Mouse (Mus musculus): ENCODE measurements at regions not wholly inside any gene's neighbourhood (a gene's known extent, or its start where the extent isn't known, plus 50 kb on each side); places are given as distances from the start of the nearest gene placed in this dataset.
"Not testable (repeated sequence)": the region's sequence is repeated elsewhere in the genome, so short reads cannot be mapped to it uniquely, and the experiment has no call there.

GRCm38 (mm10) chr2:78019916-78020315 lies 73.7 kb upstream of the Cwc22 start:
- WGBS: 89% methylated on average over 3 of the region's 3 CpGs
- no peak overlapping the region for H3K4me3 ChIP-seq (ENCODE audit: low read depth, low read length)
- H3K9ac ChIP-seq (ENCODE audit: low read depth, low read length): no peak overlapping the region
- no peaks in the 10 kb centered on the region for H3K9me3 ChIP-seq (ENCODE audit: control insufficient read depth)
- ATAC-seq: no peak
- no peak overlapping the region for H3K27ac ChIP-seq (ENCODE audit: low read depth, low read length)
- H3K4me2 ChIP-seq (replicated peaks; ENCODE audit: low read depth): no peak overlapping the region
- no peaks in the 10 kb centered on the region for H3K4me1 ChIP-seq (replicated peaks; ENCODE audit: control insufficient read depth, insufficient read depth, low read length)
- TF ChIP-seq CTCF (IDR thresholded peaks at IDR 0.05; ENCODE audit: low read depth): no peak
- H3K27me3 ChIP-seq (replicated peaks; ENCODE audit: control insufficient read depth, insufficient read depth, low read length): no peaks in the 10 kb centered on the region
- no peaks in the 10 kb centered on the region for H3K36me3 ChIP-seq (ENCODE audit: control insufficient read depth, insufficient read depth)

DNA sequence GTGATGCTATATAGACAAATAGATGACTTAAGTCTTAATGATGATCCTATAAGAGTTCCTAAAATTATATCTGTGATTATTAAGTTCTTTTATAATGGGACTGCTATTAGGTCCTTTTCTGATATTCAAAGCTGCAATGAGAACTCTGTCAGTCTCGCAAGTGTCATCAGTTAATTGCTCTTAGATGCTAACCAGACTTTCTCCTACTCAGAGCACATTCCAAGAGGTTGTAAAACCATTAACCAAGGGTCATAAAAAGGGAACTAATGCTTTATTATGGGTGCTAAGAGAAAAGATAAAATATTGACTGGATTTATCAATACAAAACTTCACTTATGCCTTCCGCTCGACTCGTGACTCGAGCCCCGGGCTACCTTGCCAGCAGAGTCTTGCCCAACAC lies 66.3 kb upstream of the Cwc22 start:
- ATAC-seq; H3K9me3 ChIP-seq (ENCODE audit: control insufficient read depth); H3K4me2 ChIP-seq (replicated peaks; ENCODE audit: low read depth); H3K27ac ChIP-seq (ENCODE audit: low read depth, low read length); H3K27me3 ChIP-seq (replicated peaks; ENCODE audit: control insufficient read depth, insufficient read depth, low read length); H3K4me3 ChIP-seq (ENCODE audit: low read depth, low read length); H3K4me1 ChIP-seq (replicated peaks; ENCODE audit: control insufficient read depth, insufficient read depth, low read length); H3K36me3 ChIP-seq (ENCODE audit: control insufficient read depth, insufficient read depth); H3K9ac ChIP-seq (ENCODE audit: low read depth, low read length): not testable (repeated sequence)
- 45% methylated on average over 6 of the region's 6 CpGs for WGBS

DNA sequence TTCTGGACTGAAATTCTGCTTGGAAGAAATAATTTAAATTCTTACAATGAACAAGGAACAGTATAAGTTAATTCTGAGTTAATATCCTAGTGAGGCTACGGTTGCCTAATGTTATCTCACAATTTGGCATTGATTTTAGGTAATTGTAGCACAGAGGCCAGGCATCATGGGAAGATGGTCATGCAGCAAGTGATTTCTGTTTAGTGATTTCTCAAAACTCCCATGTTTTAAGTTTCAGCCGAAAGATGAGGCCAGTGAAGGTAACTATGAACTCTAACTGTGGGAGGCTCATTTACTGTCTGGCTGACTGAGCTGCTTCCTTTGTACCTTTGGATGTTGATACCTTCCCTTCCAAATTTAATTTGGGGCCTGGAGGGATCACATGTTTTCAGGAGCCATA lies 65.6 kb upstream of the Cwc22 start:
- Histone ChIP-seq H3K9me3 (ENCODE audit: control insufficient read depth) (no peaks in the 10 kb centered on the region), H3K27ac (ENCODE audit: low read depth, low read length) (no peak overlapping the region), H3K9ac (ENCODE audit: low read depth, low read length) (no peak overlapping the region), H3K27me3 (replicated peaks; ENCODE audit: control insufficient read depth, insufficient read depth, low read length) (no peaks in the 10 kb centered on the region), H3K4me1 (replicated peaks; ENCODE audit: control insufficient read depth, insufficient read depth, low read length) (no peaks in the 10 kb centered on the region), H3K36me3 (ENCODE audit: control insufficient read depth, insufficient read depth) (no peaks in the 10 kb centered on the region), H3K4me2 (replicated peaks; ENCODE audit: low read depth) (no peak overlapping the region), H3K4me3 (ENCODE audit: low read depth, low read length) (no peak overlapping the region)
- ATAC-seq: no peak
- no peak for TF ChIP-seq CTCF (IDR thresholded peaks at IDR 0.05; ENCODE audit: low read depth)
- 86% methylated on average over 2 of the region's 2 CpGs for WGBS

GRCm38 (mm10) chr2:78011051-78011800 lies 65.1 kb upstream of the Cwc22 start:
- no peak overlapping the region for H3K9ac ChIP-seq (ENCODE audit: low read depth, low read length)
- H3K27ac ChIP-seq (ENCODE audit: low read depth, low read length): no peak overlapping the region
- no peak overlapping the region for H3K4me2 ChIP-seq (replicated peaks; ENCODE audit: low read depth)
- no peak for ATAC-seq
- no peak for TF ChIP-seq CTCF (IDR thresholded peaks at IDR 0.05; ENCODE audit: low read depth)
- H3K9me3 ChIP-seq (ENCODE audit: control insufficient read depth): no peaks in the 10 kb centered on the region
- H3K36me3 ChIP-seq (ENCODE audit: control insufficient read depth, insufficient read depth): no peaks in the 10 kb centered on the region
- no peak overlapping the region for H3K4me3 ChIP-seq (ENCODE audit: low read depth, low read length)
- WGBS: 81% methylated on average over 2 of the region's 2 CpGs
- no peaks in the 10 kb centered on the region for H3K27me3 ChIP-seq (replicated peaks; ENCODE audit: control insufficient read depth, insufficient read depth, low read length)
- no peaks in the 10 kb centered on the region for H3K4me1 ChIP-seq (replicated peaks; ENCODE audit: control insufficient read depth, insufficient read depth, low read length)

DNA sequence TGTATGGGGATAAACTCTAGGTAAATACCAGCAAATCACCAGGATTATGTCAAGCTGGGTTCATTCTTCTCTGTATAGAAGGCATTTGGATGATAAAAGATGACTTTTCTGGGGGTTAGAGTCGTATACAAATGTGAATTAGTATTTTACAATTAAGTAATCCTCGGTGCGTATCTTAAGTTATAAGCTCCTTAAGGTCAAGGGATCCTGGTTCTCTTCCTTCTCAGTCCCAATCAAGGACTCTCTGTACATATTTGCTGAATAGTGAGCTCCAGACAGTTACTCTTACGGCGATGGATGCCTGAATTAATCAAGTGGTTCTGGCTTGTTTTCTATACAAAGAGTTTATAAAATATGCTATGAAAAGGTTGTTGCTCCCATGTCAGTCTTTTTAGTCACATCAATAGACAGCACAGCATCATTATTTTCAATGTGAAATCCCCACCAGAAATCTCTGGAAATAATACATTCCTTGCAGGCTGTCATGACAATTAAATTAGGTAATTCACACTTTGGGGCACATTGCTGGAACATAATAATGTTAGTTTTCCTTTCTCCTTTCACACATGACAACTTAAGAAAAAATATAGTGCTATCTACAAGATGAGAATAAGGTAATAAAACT lies 64.0 kb upstream of the Cwc22 start:
- H3K4me3 ChIP-seq (ENCODE audit: low read depth, low read length): no peak overlapping the region
- no peaks in the 10 kb centered on the region for H3K27me3 ChIP-seq (replicated peaks; ENCODE audit: control insufficient read depth, insufficient read depth, low read length)
- H3K4me1 ChIP-seq (replicated peaks; ENCODE audit: control insufficient read depth, insufficient read depth, low read length): no peaks in the 10 kb centered on the region
- TF ChIP-seq CTCF (IDR thresholded peaks at IDR 0.05; ENCODE audit: low read depth): no peak
- WGBS: 87% methylated on average over 5 of the region's 5 CpGs
- H3K9ac ChIP-seq (ENCODE audit: low read depth, low read length): no peak overlapping the region
- ATAC-seq: no peak
- H3K9me3 ChIP-seq (ENCODE audit: control insufficient read depth): no peaks in the 10 kb centered on the region
- H3K36me3 ChIP-seq (ENCODE audit: control insufficient read depth, insufficient read depth): no peaks in the 10 kb centered on the region
- no peak overlapping the region for H3K27ac ChIP-seq (ENCODE audit: low read depth, low read length)
- H3K4me2 ChIP-seq (replicated peaks; ENCODE audit: low read depth): no peak overlapping the region

GRCm38 (mm10) chr2:78008094-78008493 lies 61.9 kb upstream of the Cwc22 start:
- Histone ChIP-seq H3K9ac (ENCODE audit: low read depth, low read length) (no peak overlapping the region), H3K4me3 (ENCODE audit: low read depth, low read length) (no peak overlapping the region), H3K4me1 (replicated peaks; ENCODE audit: control insufficient read depth, insufficient read depth, low read length) (no peaks in the 10 kb centered on the region), H3K27me3 (replicated peaks; ENCODE audit: control insufficient read depth, insufficient read depth, low read length) (no peaks in the 10 kb centered on the region), H3K4me2 (replicated peaks; ENCODE audit: low read depth) (no peak overlapping the region), H3K27ac (ENCODE audit: low read depth, low read length) (no peak overlapping the region), H3K36me3 (ENCODE audit: control insufficient read depth, insufficient read depth) (no peaks in the 10 kb centered on the region), H3K9me3 (ENCODE audit: control insufficient read depth) (no peaks in the 10 kb centered on the region)
- 97% methylated on average over 1 of the region's 1 CpGs for WGBS
- no peak for ATAC-seq
- TF ChIP-seq CTCF (IDR thresholded peaks at IDR 0.05; ENCODE audit: low read depth): no peak

Measured in intestine, postnatal 0 days (tissue).